In genomic region chr6:142386285-142387010, GRCm38 (mm10) we compare ENCODE assay signal across 8 mouse cellular contexts. TPM values are rescaled to one million over a fixed set of nuclear protein-coding genes. Genes with fewer than 3 reads are reported as not detected.
A peak's percentile ranks its signal among the peaks of the same experiment; 100 is the strongest.
DNase-seq lines count a peak whose midpoint lies in the region; ATAC-seq and TF ChIP-seq lines count a peak whose summit lies in the region.

No protein-coding gene starts in this region.

- H3K4me1 ChIP-seq in intestine, embryonic 14.5 days (replicated peaks; ENCODE audit: control insufficient read depth, insufficient read depth, low read length), result peaks cover 13% of the 10 kb centered on the region

- peak overlapping the region; percentile 55 for H3K4me2 ChIP-seq in intestine, embryonic 14.5 days (ENCODE audit: low read length)
- H3K4me2 ChIP-seq in myocyte (ENCODE audit: low read depth), result peak overlapping the region; percentile 70

- no peaks in the 10 kb centered on the region for H3K36me3 ChIP-seq in intestine, embryonic 14.5 days (ENCODE audit: control insufficient read depth, insufficient read depth, low read length)
- H3K36me3 ChIP-seq in myocyte (ENCODE audit: control insufficient read depth, insufficient read depth), result no peaks in the 10 kb centered on the region

- no peak for TF ChIP-seq POLR2A in myocyte (IDR thresholded peaks at IDR 0.05; ENCODE audit: insufficient read length, low read depth)

- H3K9ac ChIP-seq in intestine, embryonic 14.5 days (ENCODE audit: low read length), result peak overlapping the region; percentile 42

- no peaks in the 10 kb centered on the region for H3K9me3 ChIP-seq in intestine, embryonic 14.5 days (ENCODE audit: control insufficient read depth, low read length)

- DNase-seq in left cerebral cortex, adult 2 months (ENCODE audit: extremely low spot score in 1 of 2, low spot score in 2 of 2), result no peak
- DNase-seq in left cerebral cortex, postnatal 36 days (ENCODE audit: low spot score in 2 of 2), result no peak
- DNase-seq in intestine, embryonic 14.5 days (ENCODE audit: low spot score), result no peak
- no peak for DNase-seq in left cerebral cortex, postnatal 25 days (ENCODE audit: low spot score in 2 of 2)
- DNase-seq in adrenal gland, adult 18-20 months (ENCODE audit: low spot score in 2 of 2), result no peak

- peak overlapping the region; percentile 86 for H3ac ChIP-seq in myocyte (ENCODE audit: control insufficient read depth, insufficient read length)

- H3K27ac ChIP-seq in left cerebral cortex, adult 2 months, result peak overlapping the region; percentile 71
- no peak overlapping the region for H3K27ac ChIP-seq in intestine, embryonic 14.5 days (ENCODE audit: low read depth)

- peak; percentile 40 for ATAC-seq in common myeloid progenitor, adult 5-6 weeks (replicated peaks; ENCODE audit: low read depth, poor library complexity, severe bottlenecking)
- peak; percentile 84 for ATAC-seq in intestine, embryonic 14.5 days (replicated peaks; ENCODE audit: low FRiP score, low TSS enrichment, low read depth)
- no peak for ATAC-seq in inflammation-experienced regulatory T-cells, adult 6 months

- H3K4me3 ChIP-seq in left cerebral cortex, adult 2 months, result peak overlapping the region; percentile 71
- peak overlapping the region; percentile 99 for H3K4me3 ChIP-seq in intestine, embryonic 14.5 days (ENCODE audit: low read depth, low read length)
- peak overlapping the region; percentile 57 for H3K4me3 ChIP-seq in myocyte

- peaks cover 48% of the 10 kb centered on the region for H3K79me2 ChIP-seq in myocyte (ENCODE audit: control insufficient read depth, insufficient read depth)

- no peaks in the 10 kb centered on the region for H3K27me3 ChIP-seq in intestine, embryonic 14.5 days (replicated peaks; ENCODE audit: control insufficient read depth, insufficient read depth, low read length)
- no peaks in the 10 kb centered on the region for H3K27me3 ChIP-seq in myocyte (ENCODE audit: control insufficient read depth, insufficient read depth, insufficient read length)

- intact Hi-C loops in left cerebral cortex, adult 2 months (cut with DNase I), result loop anchor here (2.0 kb wide), 2 partner anchors 40 to 132 kb away; no protein-coding TSS in a partner anchor
- intact Hi-C loops in left cerebral cortex, postnatal 36 days (cut with DNase I), result loop anchor here (2.0 to 10.0 kb wide), 3 partner anchors 39 to 358 kb away; partner anchors contain the start of genes Ldhb and Pyroxd1
- intact Hi-C loops in left cerebral cortex, postnatal 25 days (cut with DNase I), result loop anchor here (2.0 kb wide), 2 partner anchors 42 to 120 kb away; partner anchors contain the start of genes Ldhb and Pyroxd1

- no peak for TF ChIP-seq CTCF in left cerebral cortex, adult 2 months (IDR thresholded peaks at IDR 0.05)

- 5% methylated on average over 31 of the region's 31 CpGs for WGBS in intestine, embryonic 14.5 days

TF ChIP-seq in myocyte, 11 proteins besides CTCF, POLR2A, EP300 and RAD21:
- no peak for TF ChIP-seq E2F4 (IDR thresholded peaks at IDR 0.05; ENCODE audit: insufficient read depth)
- no peak for TF ChIP-seq TCF3 (IDR thresholded peaks at IDR 0.05; ENCODE audit: insufficient read length, low read depth)
- no peak for TF ChIP-seq REST (IDR thresholded peaks at IDR 0.05; ENCODE audit: insufficient read depth, insufficient read length)
- no peak for TF ChIP-seq MYOD1 (IDR thresholded peaks at IDR 0.05; ENCODE audit: control insufficient read depth in 1 of 3, insufficient read length in 2 of 3, low read depth in 2 of 3)
- TF ChIP-seq SRF (IDR thresholded peaks at IDR 0.05; ENCODE audit: control insufficient read depth, insufficient read length, low read depth), result no peak
- no peak for TF ChIP-seq USF1 (IDR thresholded peaks at IDR 0.05; ENCODE audit: low read depth)
- TF ChIP-seq CEBPB (IDR thresholded peaks at IDR 0.05; ENCODE audit: insufficient read depth, poor library complexity, severe bottlenecking), result no peak
- TF ChIP-seq TCF12 (IDR thresholded peaks at IDR 0.05; ENCODE audit: insufficient read depth, poor library complexity, severe bottlenecking), result no peak
- no peak for TF ChIP-seq MYOG (IDR thresholded peaks at IDR 0.05; ENCODE audit: control insufficient read depth in 1 of 3, insufficient read depth in 1 of 3, insufficient read length in 2 of 3, low read depth in 2 of 3)
- TF ChIP-seq POLR2AphosphoS2 (IDR thresholded peaks at IDR 0.05; ENCODE audit: insufficient read length, low read depth), result no peak
- no peak for TF ChIP-seq MAX (IDR thresholded peaks at IDR 0.05; ENCODE audit: low read depth)
TF ChIP-seq in myocyte: peak in this region for 0.

RNA-seq across cellular contexts. Expression of gene Recql, which starts 0.4 kb away (rescaled TPM):
- 10 to 100 TPM; 21.9 to 24.5 TPM for total RNA-seq in left cerebral cortex, adult 2 months (2021)
- 10 to 100 TPM; 26.0 to 27.3 TPM for total RNA-seq in left cerebral cortex, postnatal 36 days (2021)
- 40.9 and 46.6 TPM in 2 replicates for total RNA-seq in common myeloid progenitor, adult 5-6 weeks (2017)
- polyA plus RNA-seq in intestine, embryonic 14.5 days (2014; fragmentation: Nextera tagmentation; extraction: Ambion mirVana), result 25.0 and 26.5 TPM in 2 replicates
- 8.8 TPM for polyA plus RNA-seq in myocyte (2012; fragmentation: generic; extraction: Trizol)
- 10 to 100 TPM; 47.8 to 55.2 (median 52.4) TPM for polyA plus RNA-seq in inflammation-experienced regulatory T-cells, adult 6 months (2017; shearing (Covaris generic))
- 10 to 100 TPM; 19.9 to 20.2 TPM for total RNA-seq in left cerebral cortex, postnatal 25 days (2021)
- total RNA-seq in adrenal gland, adult 18-20 months (2021), result 10 to 100 TPM; 11.1 to 12.3 TPM

RNA-seq across cellular contexts. Expression of gene Golt1b, which starts 0.6 kb away (rescaled TPM):
- 10 to 100 TPM; 34.5 to 37.3 TPM for total RNA-seq in left cerebral cortex, adult 2 months (2021)
- total RNA-seq in left cerebral cortex, postnatal 36 days (2021), result 10 to 100 TPM; 33.1 to 34.1 TPM
- total RNA-seq in common myeloid progenitor, adult 5-6 weeks (2017), result 34.6 and 39.5 TPM in 2 replicates
- polyA plus RNA-seq in intestine, embryonic 14.5 days (2014; fragmentation: Nextera tagmentation; extraction: Ambion mirVana), result 93.3 and 97.0 TPM in 2 replicates
- polyA plus RNA-seq in myocyte (2012; fragmentation: generic; extraction: Trizol), result 22.7 TPM
- polyA plus RNA-seq in inflammation-experienced regulatory T-cells, adult 6 months (2017; shearing (Covaris generic)), result 10 to 100 TPM; 46.3 to 72.5 (median 52.9) TPM
- 10 to 100 TPM; 33.5 to 34.8 TPM for total RNA-seq in left cerebral cortex, postnatal 25 days (2021)
- total RNA-seq in adrenal gland, adult 18-20 months (2021), result 10 to 100 TPM; 35.5 to 38.9 TPM

RNA-seq across cellular contexts. Expression of gene Spx, which starts 26.8 kb away (rescaled TPM):
- 1 to 10 TPM; 2.1 to 4.0 TPM for total RNA-seq in left cerebral cortex, adult 2 months (2021)
- total RNA-seq in left cerebral cortex, postnatal 36 days (2021), result 1 to 10 TPM in 1 of 2 experiments, under 1 TPM in 1; 0.96 to 1.3 TPM
- not detected in 2 replicates for total RNA-seq in common myeloid progenitor, adult 5-6 weeks (2017)
- 0.50 and 1.1 TPM in 2 replicates for polyA plus RNA-seq in intestine, embryonic 14.5 days (2014; fragmentation: Nextera tagmentation; extraction: Ambion mirVana)
- polyA plus RNA-seq in myocyte (2012; fragmentation: generic; extraction: Trizol), result 0.19 TPM
- 1 to 10 TPM in 2 of 3 experiments, under 1 TPM in 1; 0.89 to 2.3 (median 1.1) TPM for polyA plus RNA-seq in inflammation-experienced regulatory T-cells, adult 6 months (2017; shearing (Covaris generic))
- total RNA-seq in left cerebral cortex, postnatal 25 days (2021), result 1 to 10 TPM; 1.6 to 2.6 TPM
- under 1 TPM; 0.19 to 0.33 TPM for total RNA-seq in adrenal gland, adult 18-20 months (2021)

RNA-seq across cellular contexts. Expression of gene Pyroxd1, which starts 41.0 kb away (rescaled TPM):
- total RNA-seq in left cerebral cortex, adult 2 months (2021), result 10 to 100 TPM; 14.9 to 16.0 TPM
- total RNA-seq in left cerebral cortex, postnatal 36 days (2021), result 10 to 100 TPM; 11.6 to 13.2 TPM
- total RNA-seq in common myeloid progenitor, adult 5-6 weeks (2017), result 14.7 and 21.6 TPM in 2 replicates
- polyA plus RNA-seq in intestine, embryonic 14.5 days (2014; fragmentation: Nextera tagmentation; extraction: Ambion mirVana), result 14.2 and 15.5 TPM in 2 replicates
- 4.1 TPM for polyA plus RNA-seq in myocyte (2012; fragmentation: generic; extraction: Trizol)
- 10 to 100 TPM; 18.2 to 20.5 (median 19.7) TPM for polyA plus RNA-seq in inflammation-experienced regulatory T-cells, adult 6 months (2017; shearing (Covaris generic))
- total RNA-seq in left cerebral cortex, postnatal 25 days (2021), result 10 to 100 TPM; 13.6 to 15.1 TPM
- total RNA-seq in adrenal gland, adult 18-20 months (2021), result 10 to 100 TPM in 1 of 2 experiments, 1 to 10 TPM in 1; 9.5 to 12.7 TPM
